Mouse (Mus musculus) right cerebral cortex, postnatal 14 days (tissue): ENCODE measurements around the gene Podxl.

ENCODE experiments used
- DNase-seq: peaks from one replicate; pipeline ENCODE4 v3.0.0; 2022

The Podxl gene

GRCm38 (mm10) chr6:31522478-31522877 lies 41.3 kb downstream of the Podxl start:
- DNase-seq: no peak

GRCm38 (mm10) chr6:31521491-31522355 lies 42.1 kb downstream of the Podxl start:
- no peak for DNase-seq

GRCm38 (mm10) chr6:31520486-31521215 lies 43.1 kb downstream of the Podxl start:
- no peak for DNase-seq

- DNase-seq: no peak
Observed at GRCm38 (mm10) chr6:31519001-31519471, 44.7 kb downstream of the Podxl start.

- DNase-seq: no peak
Observed at GRCm38 (mm10) chr6:31518338-31518698, 45.5 kb downstream of the Podxl start.

GRCm38 (mm10) chr6:31517681-31518337 lies 46.0 kb downstream of the Podxl start:
- no peak for DNase-seq

- DNase-seq: no peak
Observed at GRCm38 (mm10) chr6:31513726-31514125, 50.1 kb downstream of the Podxl start.

- DNase-seq: no peak
Observed at GRCm38 (mm10) chr6:31502614-31503013, 61.2 kb downstream of the Podxl start.

GRCm38 (mm10) chr6:31500691-31501090 lies 63.1 kb downstream of the Podxl start:
- no peak for DNase-seq

GRCm38 (mm10) chr6:31500260-31500659 lies 63.5 kb downstream of the Podxl start:
- DNase-seq: no peak

GRCm38 (mm10) chr6:31499836-31500235 lies 63.9 kb downstream of the Podxl start:
- no peak for DNase-seq

- no peak for DNase-seq
Observed at GRCm38 (mm10) chr6:31496227-31496626, 67.6 kb downstream of the Podxl start.

GRCm38 (mm10) chr6:31495122-31495731 lies 68.6 kb downstream of the Podxl start:
- no peak for DNase-seq

- no peak for DNase-seq
Observed at GRCm38 (mm10) chr6:31489950-31490349, 73.8 kb downstream of the Podxl start.

- DNase-seq: no peak
Observed at GRCm38 (mm10) chr6:31486601-31487000, 77.2 kb downstream of the Podxl start.

GRCm38 (mm10) chr6:31480008-31480407 lies 83.8 kb downstream of the Podxl start:
- no peak for DNase-seq

GRCm38 (mm10) chr6:31478221-31478620 lies 85.6 kb downstream of the Podxl start:
- no peak for DNase-seq
